Mouse (Mus musculus) brain, embryonic 14.5 days (tissue): ENCODE results near the gene Endou.

Experiments
- CTCF ChIP-seq: fragments of 200-500 bp; IDR thresholded peaks from 2 replicates; pipeline ENCODE4 v1.5.1; 2012; ENCODE audit warnings: inconsistent platforms, mild to moderate bottlenecking, moderate library complexity, borderline replicate concordance; ENCODE audit not compliant: insufficient read depth, insufficient read length; ENCODE audit errors: extremely low read depth
- POLR2A ChIP-seq: fragments of 200-500 bp; IDR thresholded peaks from 2 replicates; pipeline ENCODE4 v1.6.1; 2012; ENCODE audit warnings: mild to moderate bottlenecking, inconsistent platforms, borderline replicate concordance; ENCODE audit not compliant: poor library complexity, insufficient read depth, insufficient read length, severe bottlenecking; ENCODE audit errors: extremely low read depth

- TF ChIP-seq CTCF (no peak), POLR2A (no peak)
Observed at GRCm38 (mm10) chr15:97675927-97676326, 55.2 kb downstream of the Endou start.
